Mouse (Mus musculus) heart, postnatal 10 days (tissue): Measurements from ENCODE around the gene Gm20890. TPM values are rescaled to one million over a fixed set of nuclear protein-coding genes. Genes with fewer than 3 reads are reported as not detected.
"Not testable (repeated sequence)": the region's sequence is repeated elsewhere in the genome, so short reads cannot be mapped to it uniquely, and the experiment has no call there.

Experiments
- DNase-seq, 2 experiments: peaks; one replicate each; pipeline ENCODE4 v3.0.0; 2021
- intact Hi-C: fragments of 180-260 bp; cut with DNase I; formaldehyde crosslinking; loops from one replicate; pipeline ENCODE4 v1.15.1; 2025
- total RNA-seq, 2 experiments: library from RNA; stranded (reverse); gene quantifications; 2 replicates each; pipeline ENCODE4 v1.2.3; 2021

Gm20890 gene
- total RNA-seq, result not detected

GRCm38 (mm10) chrY:26776699-26777098, at the start of gene Gm20890:
TSS of gene Gm20890 (minus strand) at chrY:26776799.
- intact Hi-C loops, DNase-seq: not testable (repeated sequence)
